Mouse (Mus musculus) lung, adult 18-20 months (tissue): ENCODE measurements around the gene Specc1.
A peak's percentile ranks its signal among the peaks of the same experiment; 100 is the strongest.

Experiments
- DNase-seq, 2 experiments: peaks; one replicate each; pipeline ENCODE4 v3.0.0; 2022; ENCODE audit warnings: mixed read lengths in 2 of 2

Gene Specc1

GRCm38 (mm10) chr11:62253380-62253779 is 296.8 kb downstream of the Specc1 start:
- DNase-seq: no peak

GRCm38 (mm10) chr11:62259214-62259613 is 302.7 kb downstream of the Specc1 start:
- DNase-seq: no peak

GRCm38 (mm10) chr11:62263599-62263998 is 307.0 kb downstream of the Specc1 start:
- peak in 1 of 2 experiments; percentile 26 for DNase-seq

- DNase-seq: no peak
Observed at GRCm38 (mm10) chr11:62264018-62264417, 307.5 kb downstream of the Specc1 start.

GRCm38 (mm10) chr11:62265642-62266041 is 309.1 kb downstream of the Specc1 start:
- no peak for DNase-seq

- DNase-seq: no peak
Observed at GRCm38 (mm10) chr11:62266466-62267214, 310.1 kb downstream of the Specc1 start.

- DNase-seq: no peak
Observed at GRCm38 (mm10) chr11:62268381-62268780, 311.8 kb downstream of the Specc1 start.

GRCm38 (mm10) chr11:62269097-62269496 is 312.5 kb downstream of the Specc1 start:
- no peak for DNase-seq

- no peak for DNase-seq
Observed at GRCm38 (mm10) chr11:62270851-62271250, 314.3 kb downstream of the Specc1 start.
